Mouse (Mus musculus) bone marrow macrophage, adult 2 months (primary cell): ENCODE measurements around the gene Etv2.

ENCODE experiments used
- CTCF ChIP-seq: IDR thresholded peaks from 2 replicates; pipeline ENCODE4 v1.5.1; 2012; ENCODE audit warnings: low read depth, mild to moderate bottlenecking, low read length, moderate library complexity
- POLR2A ChIP-seq: IDR thresholded peaks from 2 replicates; pipeline ENCODE4 v1.6.1; 2012; ENCODE audit warnings: mild to moderate bottlenecking, low read depth, low read length, borderline replicate concordance

- TF ChIP-seq CTCF (no peak), POLR2A (no peak)
Measured at GRCm38 (mm10) chr7:30596811-30597210, 38.8 kb downstream of the Etv2 start.
